Mouse (Mus musculus): ENCODE measurements around the gene Tmem210. TPM values are rescaled to one million over a fixed set of nuclear protein-coding genes. Genes with fewer than 3 reads are reported as not detected.

Gene Tmem210
- total and polyA plus RNA-seq, 3 experiments = not detected

DNA sequence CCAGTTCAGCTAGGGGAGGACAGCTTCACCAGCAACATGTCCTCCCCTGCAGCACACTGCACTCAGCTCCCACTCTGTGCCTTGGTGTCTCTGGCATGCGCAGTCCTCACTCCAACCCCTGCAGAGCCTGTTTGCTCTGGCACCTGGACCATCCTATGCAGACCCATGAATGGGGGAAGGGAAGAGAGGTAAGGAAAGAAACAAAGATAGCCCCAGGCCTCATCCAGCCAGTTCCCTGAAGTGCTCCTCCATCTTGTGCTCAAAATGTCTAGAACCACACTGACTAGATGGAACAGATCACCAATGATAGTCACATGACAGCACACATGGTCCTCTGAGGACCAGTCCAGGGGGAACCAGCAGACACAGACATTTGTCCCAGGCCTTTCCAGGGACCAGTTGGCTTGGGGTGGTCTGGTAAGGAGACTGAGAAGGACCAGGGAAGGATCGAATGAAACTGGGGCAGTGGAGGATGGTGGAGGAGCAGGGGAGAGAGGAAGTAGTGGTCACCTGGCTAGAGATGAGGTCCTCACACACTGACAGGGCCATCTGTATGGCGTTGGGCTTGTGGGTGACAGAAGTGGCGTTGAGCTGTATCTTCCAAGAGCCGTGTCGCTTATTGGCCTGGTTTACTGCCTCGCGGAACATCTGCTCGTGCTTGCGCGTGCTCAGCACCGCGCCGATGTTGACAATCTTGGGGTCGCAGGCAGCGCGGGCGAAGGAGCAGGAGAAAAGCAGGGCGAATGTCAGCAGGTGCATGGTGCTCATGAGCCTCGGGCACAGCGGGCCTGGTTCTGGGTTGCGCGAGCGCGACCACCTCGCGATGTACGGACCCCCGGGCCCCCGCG lies 30.4 kb downstream of the Tmem210 start (continued):
- TF ChIP-seq SMC3 (IDR thresholded peaks at IDR 0.05; ENCODE audit: low read depth, low read length) = no peak
- TF ChIP-seq USF2 (conservative IDR thresholded peaks at IDR 0.05; ENCODE audit: low read depth, low read length) = no peak

DNA sequence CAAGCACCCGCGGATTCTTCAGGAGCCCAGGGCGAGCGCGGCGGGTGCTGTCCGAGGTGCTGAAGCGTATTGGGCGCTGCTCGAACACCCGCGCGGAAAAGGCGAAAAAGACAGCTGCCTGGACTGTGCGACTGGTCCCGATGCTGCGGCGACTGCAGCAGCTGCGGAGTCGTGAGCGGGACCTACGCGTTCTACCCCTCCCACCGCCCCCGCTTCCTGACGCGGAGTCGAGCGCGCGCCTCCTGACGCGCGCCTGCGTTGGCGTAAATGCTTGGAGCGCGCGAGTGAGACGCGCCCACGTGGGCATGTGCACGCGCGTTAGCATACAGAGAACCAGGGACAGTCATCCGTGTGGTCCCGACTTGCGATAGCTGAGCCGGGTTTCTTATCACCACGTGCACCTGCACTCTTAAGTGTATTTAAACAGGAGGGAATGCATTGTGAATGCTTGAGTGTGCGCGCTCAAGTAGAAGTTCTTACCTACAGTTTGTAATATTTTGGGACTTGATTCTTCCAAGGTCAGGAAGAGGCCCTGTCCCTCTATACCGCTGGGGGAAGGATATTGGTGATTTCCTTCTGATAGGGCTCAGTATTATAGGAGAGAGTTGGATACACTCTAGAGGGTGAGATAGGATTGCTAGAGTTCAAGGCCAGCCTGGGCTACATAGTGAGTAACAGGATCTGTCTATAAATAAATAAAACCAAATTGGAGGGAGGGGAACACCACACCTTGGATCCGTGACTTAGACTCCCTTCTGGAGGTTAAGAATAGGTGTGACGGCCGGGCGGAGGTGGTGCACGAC lies 31.2 kb downstream of the Tmem210 start, which contains the start of gene Grin1:
Grin1 (minus strand) TSS at position 217 of the 803 bp plus-strand sequence.
- dilution Hi-C loops (cut with MboI; ENCODE audit: extremely low pct_ligation_motif_present, extremely low pct_unique_long_range_greater_than_20kb, low sequenced_read_pairs) (no loop called here), in situ Hi-C loops (cut with MboI; ENCODE audit: low pct_ligation_motif_present, low pct_unique_long_range_greater_than_20kb, low sequenced_read_pairs) (no loop called here)
- no peaks in the 10 kb centered on the region for H3K36me3 ChIP-seq (replicated peaks in 1 of 2; ENCODE audit: control insufficient read depth in 1 of 2, insufficient read depth in 1 of 2, low read length in 1 of 2)
- H3K4me2 ChIP-seq (ENCODE audit: insufficient read depth, low read depth, poor library complexity, severe bottlenecking) = no peak within 1 kb of the TSS
- peaks cover 4 to 5% of the 10 kb centered on the region in 2 experiments; a peak in 3 of 4 replicates for H3K4me1 ChIP-seq (ENCODE audit: control insufficient read depth in 1 of 2, insufficient read depth in 2 of 2)
- TF ChIP-seq POLR2AphosphoS2 (IDR thresholded peaks at IDR 0.05; ENCODE audit: low read depth, low read length) = no peak
- no peak for TF ChIP-seq NRF1 (IDR thresholded peaks at IDR 0.05; ENCODE audit: low read depth, low read length)
- no peak within 1 kb of the TSS for H3K9ac ChIP-seq (ENCODE audit: insufficient read depth, low read depth)
- H3K4me3 ChIP-seq (replicated peaks in 1 of 3; ENCODE audit: low read depth in 2 of 3, low read length in 2 of 3, poor library complexity in 1 of 3) = no peak within 1 kb of the TSS
- H3K27me3 ChIP-seq (replicated peaks) = peaks cover 63% of the 10 kb centered on the region
- H3K9me3 ChIP-seq (replicated peaks; ENCODE audit: low read length) = peaks cover 5% of the 10 kb centered on the region
- H3K27ac ChIP-seq (ENCODE audit: insufficient read depth, low read depth) = no peak within 1 kb of the TSS
- H3K79me2 ChIP-seq (replicated peaks; ENCODE audit: control insufficient read depth, extremely low read depth, insufficient read depth, poor library complexity, severe bottlenecking) = no peaks in the 10 kb centered on the region
- DNase-seq (ENCODE audit: extremely low read depth) = no peak

DNA sequence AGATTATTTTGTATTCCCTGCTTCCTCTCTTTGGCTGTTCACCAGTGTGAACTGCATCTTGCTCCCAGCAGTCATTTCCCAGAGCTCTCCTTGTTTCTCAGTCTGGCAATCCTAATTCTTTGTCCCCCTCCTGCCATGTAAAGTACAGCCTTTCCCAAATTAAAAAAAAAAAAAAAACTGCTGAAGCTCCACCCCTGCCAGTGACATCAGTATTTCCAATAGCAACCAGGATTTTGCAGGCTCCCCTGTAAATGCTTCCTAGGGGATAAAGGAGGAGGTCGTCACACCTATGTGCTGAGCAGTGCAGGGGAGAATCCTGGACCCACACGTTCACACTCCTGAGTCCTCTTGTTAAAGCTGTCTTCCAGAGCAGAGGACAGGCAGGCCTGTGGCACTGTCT lies 32.1 kb downstream of the Tmem210 start:
- no peaks in the 10 kb centered on the region for H3K79me2 ChIP-seq (replicated peaks; ENCODE audit: control insufficient read depth, extremely low read depth, insufficient read depth, poor library complexity, severe bottlenecking)
- H3K9me3 ChIP-seq (replicated peaks; ENCODE audit: low read length) = peaks cover 5% of the 10 kb centered on the region
- H3K9ac ChIP-seq (ENCODE audit: insufficient read depth, low read depth) = no peak overlapping the region
- H3K4me2 ChIP-seq (ENCODE audit: insufficient read depth, low read depth, poor library complexity, severe bottlenecking) = no peak overlapping the region
- H3K4me3 ChIP-seq (replicated peaks in 1 of 3; ENCODE audit: low read depth in 2 of 3, low read length in 2 of 3, poor library complexity in 1 of 3) = no peak overlapping the region
- TF ChIP-seq ZMIZ1 (IDR thresholded peaks at IDR 0.05; ENCODE audit: low read depth, low read length) = no peak
- TF ChIP-seq ZNF384 (IDR thresholded peaks at IDR 0.05; ENCODE audit: low read depth, low read length) = peak; percentile 27; the same call in 1 of the 2 replicates
- peaks cover 4 to 5% of the 10 kb centered on the region in 2 experiments; a peak in 3 of 4 replicates for H3K4me1 ChIP-seq (ENCODE audit: control insufficient read depth in 1 of 2, insufficient read depth in 2 of 2)
- H3K27ac ChIP-seq (ENCODE audit: insufficient read depth, low read depth) = no peak overlapping the region
- no peak for DNase-seq (ENCODE audit: extremely low read depth)
- in situ Hi-C loops (cut with MboI; ENCODE audit: low pct_ligation_motif_present, low pct_unique_long_range_greater_than_20kb, low sequenced_read_pairs) = no loop called here
- no peaks in the 10 kb centered on the region for H3K36me3 ChIP-seq (replicated peaks in 1 of 2; ENCODE audit: control insufficient read depth in 1 of 2, insufficient read depth in 1 of 2, low read length in 1 of 2)
- H3K27me3 ChIP-seq (replicated peaks) = peaks cover 63% of the 10 kb centered on the region
- dilution Hi-C loops (cut with MboI; ENCODE audit: extremely low pct_ligation_motif_present, extremely low pct_unique_long_range_greater_than_20kb, low sequenced_read_pairs) = no loop called here

DNA sequence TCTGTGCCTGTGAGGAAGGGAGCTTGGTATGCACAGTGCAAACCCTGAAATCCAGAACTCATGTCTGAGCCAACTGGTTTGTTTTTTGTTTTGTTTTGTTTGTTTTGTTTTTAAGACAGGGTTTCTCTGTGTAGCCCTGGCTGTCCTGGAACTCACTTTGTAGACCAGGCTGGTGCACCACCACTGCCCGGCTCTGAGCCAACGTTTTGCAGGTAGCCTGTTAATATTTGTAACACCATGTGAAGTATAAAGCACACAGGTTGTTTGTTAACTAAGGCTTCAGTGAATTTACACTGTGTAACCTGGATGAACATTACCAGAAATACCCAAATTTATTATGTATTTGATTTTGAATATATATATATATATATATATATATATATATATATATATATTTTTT lies 38.1 kb downstream of the Tmem210 start:
- Histone ChIP-seq H3K4me1 (ENCODE audit: control insufficient read depth in 1 of 2, insufficient read depth in 2 of 2) (peaks cover 0 to 1% of the 10 kb centered on the region in 2 experiments; a peak in 2 of 4 replicates), H3K9me3 (replicated peaks; ENCODE audit: low read length) (peaks cover 3% of the 10 kb centered on the region), H3K79me2 (replicated peaks; ENCODE audit: control insufficient read depth, extremely low read depth, insufficient read depth, poor library complexity, severe bottlenecking) (no peaks in the 10 kb centered on the region), H3K27me3 (replicated peaks) (peaks cover 31% of the 10 kb centered on the region), H3K36me3 (replicated peaks in 1 of 2; ENCODE audit: control insufficient read depth in 1 of 2, insufficient read depth in 1 of 2, low read length in 1 of 2) (no peaks in the 10 kb centered on the region), H3K9ac (ENCODE audit: insufficient read depth, low read depth) (no peak overlapping the region), H3K4me2 (ENCODE audit: insufficient read depth, low read depth, poor library complexity, severe bottlenecking) (no peak overlapping the region), H3K4me3 (replicated peaks in 1 of 3; ENCODE audit: low read depth in 2 of 3, low read length in 2 of 3, poor library complexity in 1 of 3) (no peak overlapping the region), H3K27ac (ENCODE audit: insufficient read depth, low read depth) (no peak overlapping the region)
- dilution Hi-C loops (cut with MboI; ENCODE audit: extremely low pct_ligation_motif_present, extremely low pct_unique_long_range_greater_than_20kb, low sequenced_read_pairs) (no loop called here), in situ Hi-C loops (cut with MboI; ENCODE audit: low pct_ligation_motif_present, low pct_unique_long_range_greater_than_20kb, low sequenced_read_pairs) (no loop called here)
- no peak for DNase-seq (ENCODE audit: extremely low read depth)
- no peak for TF ChIP-seq ELF1 (IDR thresholded peaks at IDR 0.05; ENCODE audit: low read depth, low read length)
- TF ChIP-seq TCF12 (IDR thresholded peaks at IDR 0.05; ENCODE audit: low read depth, low read length) = no peak
- TF ChIP-seq JUN (IDR thresholded peaks at IDR 0.05; ENCODE audit: insufficient read depth, low read depth, low read length) = no peak
- TF ChIP-seq MEF2A (IDR thresholded peaks at IDR 0.05; ENCODE audit: borderline replicate concordance, low read depth, low read length) = no peak
- no peak for TF ChIP-seq NRF1 (IDR thresholded peaks at IDR 0.05; ENCODE audit: low read depth, low read length)
- TF ChIP-seq ZNF384 (IDR thresholded peaks at IDR 0.05; ENCODE audit: low read depth, low read length) = no peak
- no peak for TF ChIP-seq CHD2 (IDR thresholded peaks at IDR 0.05; ENCODE audit: low read length)
- no peak for TF ChIP-seq CHD1 (IDR thresholded peaks at IDR 0.05; ENCODE audit: low read depth, low read length)
- no peak for TF ChIP-seq MAX (IDR thresholded peaks at IDR 0.05; ENCODE audit: low read length)
- TF ChIP-seq ZKSCAN1 (IDR thresholded peaks at IDR 0.05; ENCODE audit: borderline replicate concordance, low read depth, low read length) = no peak
- no peak for TF ChIP-seq BHLHE40 (IDR thresholded peaks at IDR 0.05; ENCODE audit: low read depth, low read length)
- no peak for TF ChIP-seq IRF4 (IDR thresholded peaks at IDR 0.05; ENCODE audit: low read depth, low read length)
- TF ChIP-seq JUND (conservative IDR thresholded peaks at IDR 0.05; ENCODE audit: low read depth, low read length) = no peak
- TF ChIP-seq KAT2A (IDR thresholded peaks at IDR 0.05; ENCODE audit: insufficient replicate concordance, low read length) = no peak
- TF ChIP-seq POLR2A (IDR thresholded peaks at IDR 0.05; ENCODE audit: low read depth, low read length) = no peak
- no peak for TF ChIP-seq TBP (conservative IDR thresholded peaks at IDR 0.05; ENCODE audit: low read depth, low read length)
- no peak for TF ChIP-seq SIN3A (IDR thresholded peaks at IDR 0.05; ENCODE audit: low read length)
